Mouse (Mus musculus) lung, postnatal 0 days (tissue): ENCODE data around the gene 1110008P14Rik.

ENCODE experiments used
- CTCF ChIP-seq: IDR thresholded peaks from 2 replicates; pipeline ENCODE4 v1.5.1; 2016; ENCODE audit warnings: antibody characterized with exemption, mild to moderate bottlenecking
- EP300 ChIP-seq: IDR thresholded peaks from 2 replicates; pipeline ENCODE4 v1.6.1; 2016; ENCODE audit warnings: antibody characterized with exemption, mild to moderate bottlenecking, control low read depth

- TF ChIP-seq CTCF (no peak), EP300 (no peak)
Observed at GRCm38 (mm10) chr2:32417486-32417885, 35.7 kb upstream of the 1110008P14Rik start.
